Mouse (Mus musculus): ENCODE data around the gene Rab33b.

DNA sequence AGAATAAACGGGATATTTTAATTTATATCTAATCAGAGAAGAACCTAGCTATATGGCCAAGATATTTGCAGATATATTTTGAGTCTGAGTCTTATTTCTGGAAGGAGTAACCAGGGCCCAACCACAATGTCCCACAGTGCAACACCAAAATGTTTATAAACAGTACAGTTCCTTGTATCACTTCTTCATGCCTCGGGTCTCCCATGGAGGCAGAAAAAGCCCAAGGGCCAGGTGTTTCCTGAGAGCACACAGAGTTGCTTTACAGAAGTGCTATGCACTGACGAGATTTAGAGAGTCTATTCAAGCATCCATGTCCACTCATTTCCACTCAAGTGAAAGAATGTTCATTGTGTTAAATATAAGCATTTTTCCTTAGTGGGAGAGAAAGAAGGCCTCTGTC is 1.8 kb upstream of the Rab33b start:
- TF ChIP-seq CTCF (IDR thresholded peaks at IDR 0.05; ENCODE audit: borderline replicate concordance, insufficient read depth, low read length) = no peak
- no peak for TF ChIP-seq POLR2A (IDR thresholded peaks at IDR 0.05; ENCODE audit: low read depth, low read length)

All from embryonic fibroblast, embryonic 13.5 days (primary cell).